Mouse (Mus musculus): ENCODE results near the gene Fam227b. TPM values are rescaled to one million over a fixed set of nuclear protein-coding genes. Genes with fewer than 3 reads are reported as not detected.

The Fam227b gene
- total RNA-seq (2021) = under 1 TPM; 0.30 to 0.44 TPM
- long read RNA-seq, experiment 1, partial matches to known transcripts = 0 of 1 reads
- long read RNA-seq, experiment 1, other reads (novel, unspliced or antisense) = 1 of 1 reads
- long read RNA-seq, experiment 2 = 0 reads

DNA sequence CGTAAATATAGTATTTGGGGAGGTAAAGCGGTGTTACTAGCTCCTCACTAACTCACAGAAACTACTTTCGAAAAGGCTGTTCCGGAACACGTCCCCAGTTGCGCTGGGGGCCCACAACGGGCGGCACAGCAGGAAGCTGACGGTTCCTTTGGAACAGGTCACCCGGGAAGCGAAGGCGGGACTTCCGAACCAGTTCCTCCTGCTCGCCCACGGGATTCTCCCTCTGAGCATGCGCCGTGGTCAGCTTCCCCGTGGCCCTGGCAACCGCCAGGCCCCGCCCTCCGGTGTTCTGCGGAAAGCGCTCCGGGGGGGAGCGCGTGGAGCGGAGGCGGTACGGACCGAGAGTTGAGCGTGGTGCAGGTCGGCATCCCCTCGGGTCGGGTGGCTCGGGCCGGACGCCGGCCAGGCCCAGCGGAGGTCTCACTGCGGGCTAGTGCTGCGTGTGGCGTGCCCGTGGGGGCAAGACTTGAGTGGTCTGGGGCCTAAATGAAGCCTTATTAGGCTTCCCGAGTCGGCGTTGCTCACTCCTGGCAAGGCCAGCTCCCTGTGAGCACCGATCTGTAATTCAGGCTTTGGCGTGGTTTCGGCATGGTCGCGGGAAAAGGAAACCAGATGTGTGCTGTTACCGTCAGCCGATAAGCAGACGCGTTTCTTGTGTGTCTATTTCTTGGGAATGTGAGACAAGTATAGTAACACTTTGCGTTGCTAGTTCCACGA lies at the start of gene Fam227b, which contains the start of gene Dtwd1:
Gene Fam227b (minus strand): TSS at position 150 of the 717 bp plus-strand sequence.
Gene Dtwd1 (plus strand): TSS at position 287 of the 717 bp plus-strand sequence.
- intact Hi-C loops (cut with DNase I) = no loop called here
- peak; percentile 98 for DNase-seq (ENCODE audit: low spot score in 2 of 2)

DNA sequence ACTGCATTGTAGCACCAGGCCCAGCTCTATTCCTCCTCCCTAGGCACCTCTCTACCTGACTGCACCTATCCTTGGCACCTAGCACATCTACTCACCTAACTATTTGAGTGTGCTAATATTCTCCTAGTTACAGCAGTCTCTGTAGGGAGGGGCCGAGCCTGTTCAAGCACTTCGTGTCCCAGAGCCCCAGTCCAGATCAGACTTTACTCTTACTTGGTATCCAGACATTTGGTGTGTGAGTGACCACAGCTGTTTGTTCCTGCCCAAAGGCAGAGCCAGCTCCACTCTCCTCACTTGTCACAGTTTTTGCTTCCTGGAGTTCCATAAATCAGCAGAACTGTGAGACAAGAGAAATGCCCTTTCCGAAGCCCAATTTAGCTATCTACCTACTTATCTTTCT lies 47.2 kb upstream of the Fam227b start:
- intact Hi-C loops (cut with DNase I) = no loop called here
- no peak for DNase-seq (ENCODE audit: low spot score in 2 of 2)

DNA sequence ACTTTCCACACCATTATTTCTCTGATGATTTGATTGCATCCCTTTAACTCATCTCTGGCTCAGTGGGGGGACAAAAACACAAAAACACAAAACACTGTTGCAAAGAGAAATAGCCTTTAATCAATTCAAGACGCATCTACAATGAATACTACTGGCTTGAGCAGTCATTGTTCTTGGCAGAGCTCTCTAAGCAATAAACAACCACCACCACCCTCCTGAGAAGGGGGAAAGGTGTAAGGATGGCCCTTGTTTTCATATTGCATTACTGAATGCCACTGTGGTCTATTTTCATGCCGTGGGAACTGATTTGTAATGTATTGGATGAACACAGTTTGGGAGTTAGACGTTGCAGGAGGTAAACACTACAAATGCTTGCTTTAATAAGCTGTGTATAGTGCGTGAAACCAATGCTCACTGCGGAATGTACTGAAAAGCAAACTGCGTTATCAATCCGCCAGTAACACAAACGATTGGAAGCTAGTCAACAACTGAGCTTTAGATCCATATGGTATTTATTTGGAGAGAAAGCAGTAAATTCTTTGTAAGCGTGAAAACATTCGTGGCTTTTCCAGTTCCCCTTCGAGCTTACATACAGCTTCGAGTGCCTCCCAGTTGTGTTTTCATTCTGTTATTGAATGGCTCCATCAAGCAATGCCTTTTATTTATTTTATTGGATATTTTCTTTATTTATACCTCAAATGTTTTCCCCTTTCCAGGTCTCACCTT lies 44.0 kb upstream of the Fam227b start:
- DNase-seq (ENCODE audit: low spot score in 2 of 2) = no peak
- intact Hi-C loops (cut with DNase I) = no loop called here

DNA sequence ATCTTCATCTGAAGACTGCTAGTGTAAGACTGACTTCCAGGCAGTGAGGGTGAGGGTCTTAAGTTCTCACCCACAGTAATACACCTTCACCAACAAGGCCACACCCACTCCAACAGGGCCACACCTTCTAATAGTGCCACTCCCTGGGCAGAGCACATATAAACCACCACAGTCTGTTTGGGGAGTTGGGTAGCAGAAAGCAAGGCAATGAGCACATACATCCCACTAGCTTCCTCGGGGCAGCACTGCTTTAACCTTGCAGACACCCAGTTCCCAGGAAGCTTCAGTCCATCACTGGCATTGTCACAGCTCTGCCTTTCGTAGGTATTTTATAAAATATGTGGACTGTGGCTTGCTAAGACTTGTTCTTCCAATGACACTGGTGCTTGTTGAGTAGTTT lies 40.3 kb upstream of the Fam227b start:
- DNase-seq (ENCODE audit: low spot score in 2 of 2) = no peak
- intact Hi-C loops (cut with DNase I) = no loop called here

DNA sequence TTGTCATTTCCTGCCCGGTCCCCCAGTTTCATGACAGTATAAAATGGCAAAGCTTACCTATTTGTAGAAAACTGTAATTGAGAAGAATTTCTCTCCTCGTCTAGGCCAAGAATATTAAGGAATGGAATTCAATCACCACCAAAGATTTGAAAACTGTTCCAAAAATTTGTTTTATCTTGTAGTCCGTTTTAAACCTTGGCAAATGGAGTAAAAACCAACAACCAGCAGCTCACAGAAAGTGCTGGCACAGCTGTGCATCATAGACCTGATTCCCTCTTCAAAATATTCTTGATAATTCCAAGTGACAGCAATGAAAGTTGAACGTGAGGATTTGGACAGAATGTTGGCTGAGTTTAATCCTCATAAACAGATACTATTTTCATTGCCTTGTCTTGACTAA lies 39.5 kb upstream of the Fam227b start:
- no peak for DNase-seq (ENCODE audit: low spot score in 2 of 2)
- intact Hi-C loops (cut with DNase I) = no loop called here

DNA sequence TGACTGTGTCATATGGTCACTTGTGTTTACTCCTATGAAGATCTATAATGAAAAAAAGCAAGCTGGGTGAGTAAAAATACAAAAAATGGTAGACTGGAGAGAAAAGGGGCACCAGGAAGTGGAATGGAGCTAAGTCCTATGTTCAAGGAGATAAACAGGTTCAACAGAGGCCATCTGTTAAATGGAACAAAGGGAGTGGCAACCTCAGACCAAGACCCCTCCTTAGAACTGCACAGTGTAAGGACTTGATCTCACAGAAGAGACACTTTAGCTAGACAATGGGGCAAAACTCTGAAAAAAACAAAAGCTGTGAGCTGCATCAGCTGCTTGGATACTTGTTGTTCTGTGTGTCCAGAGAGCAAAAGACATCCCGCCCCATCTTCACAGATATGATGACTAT lies 19.6 kb upstream of the Fam227b start:
- intact Hi-C loops (cut with DNase I) = no loop called here
- DNase-seq (ENCODE audit: low spot score in 2 of 2) = no peak

DNA sequence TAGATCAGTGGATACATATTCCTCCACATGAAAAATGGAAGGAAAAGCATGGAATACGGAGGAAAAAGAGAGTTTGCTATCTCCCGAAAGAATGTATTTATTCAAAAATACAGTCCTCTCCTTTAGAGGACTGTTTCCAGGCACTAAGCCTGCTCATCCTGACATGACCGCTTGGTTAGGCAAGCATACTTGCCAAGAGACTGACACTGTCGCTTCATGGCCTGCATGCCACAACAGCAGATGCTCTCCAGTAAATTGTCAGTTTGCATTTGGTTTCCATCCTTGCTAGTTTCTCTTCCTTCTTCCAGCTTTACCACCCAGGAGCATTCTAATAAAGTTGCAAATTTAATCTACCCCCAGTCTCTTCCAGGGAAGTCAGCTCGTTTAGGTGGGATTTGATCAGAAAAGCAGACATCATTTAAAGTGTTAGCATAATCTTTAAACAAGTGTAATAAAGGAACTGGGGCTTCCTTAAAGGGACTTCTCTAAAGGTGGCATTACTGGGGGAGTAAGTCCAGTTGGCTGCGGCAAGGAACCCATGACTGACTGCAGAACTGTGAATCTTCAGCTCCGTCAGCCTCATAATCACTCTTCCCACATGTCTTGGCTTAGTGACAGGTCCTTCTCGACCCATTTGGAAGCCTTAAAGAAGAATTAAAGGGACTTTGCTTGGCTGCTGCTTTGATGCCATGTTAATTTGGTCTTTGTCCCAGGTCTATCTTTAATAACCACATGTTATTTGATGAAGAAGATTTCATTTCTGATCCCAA lies 15.2 kb upstream of the Fam227b start:
- no peak for DNase-seq (ENCODE audit: low spot score in 2 of 2)
- intact Hi-C loops (cut with DNase I) = no loop called here

DNA sequence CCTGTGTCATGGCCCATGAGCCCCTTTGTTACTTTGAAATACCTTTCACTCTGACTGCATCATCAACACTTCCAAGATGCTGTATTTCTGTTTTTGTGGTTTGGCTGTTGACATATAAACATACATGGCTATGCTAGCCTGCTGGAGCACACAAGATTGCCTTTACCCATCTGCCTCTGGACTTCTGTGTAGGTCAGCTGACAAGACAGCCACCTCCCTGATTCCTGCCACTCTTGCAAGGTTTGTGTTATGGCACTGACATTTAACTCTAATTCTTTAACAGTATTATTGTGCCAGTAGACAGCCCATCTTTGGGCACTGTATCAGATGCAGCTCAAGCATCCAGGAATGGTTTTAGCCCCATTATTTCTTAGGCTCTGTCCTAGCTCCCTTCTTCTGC lies 14.5 kb upstream of the Fam227b start:
- intact Hi-C loops (cut with DNase I) = no loop called here

DNA sequence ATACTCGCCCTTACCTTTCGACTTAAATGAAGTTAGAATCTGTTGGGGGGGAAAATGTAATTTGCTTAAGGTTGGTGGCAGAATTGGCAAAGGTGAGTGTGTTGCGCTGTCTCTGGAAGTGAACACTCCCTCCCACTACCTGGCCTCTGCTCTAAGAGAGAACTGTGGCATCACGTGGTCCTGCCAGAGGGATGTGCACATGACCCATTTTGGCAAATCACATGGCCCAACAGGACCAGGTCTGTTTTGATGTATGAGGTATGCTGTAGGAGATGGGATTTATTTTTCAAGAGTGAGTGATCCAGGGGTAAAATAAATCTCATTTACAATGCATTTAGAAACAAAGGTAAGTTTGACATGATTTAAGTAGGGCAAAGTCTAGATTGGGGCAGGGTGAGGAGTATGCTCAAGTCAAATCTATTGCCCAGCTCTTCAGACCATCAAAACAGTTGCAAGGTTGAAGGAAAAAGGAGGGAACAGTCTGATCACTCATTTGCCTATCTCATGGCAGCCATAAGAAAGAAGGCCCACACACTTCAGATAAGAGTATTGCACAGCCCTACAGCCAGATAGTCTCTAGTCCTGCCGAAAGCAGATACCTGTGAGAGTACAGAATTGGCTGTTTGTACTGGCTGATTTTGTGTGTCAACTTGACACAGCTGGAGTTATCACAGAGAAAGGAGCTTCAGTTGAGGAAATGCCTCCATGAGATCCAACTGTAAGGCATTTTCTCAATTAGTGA lies 13.6 kb upstream of the Fam227b start:
- intact Hi-C loops (cut with DNase I) = no loop called here
- no peak for DNase-seq (ENCODE audit: low spot score in 2 of 2)

More for the DNA sequence above, 14.5 kb upstream of the Fam227b start:
- no peak for DNase-seq (ENCODE audit: low spot score in 2 of 2)

DNA sequence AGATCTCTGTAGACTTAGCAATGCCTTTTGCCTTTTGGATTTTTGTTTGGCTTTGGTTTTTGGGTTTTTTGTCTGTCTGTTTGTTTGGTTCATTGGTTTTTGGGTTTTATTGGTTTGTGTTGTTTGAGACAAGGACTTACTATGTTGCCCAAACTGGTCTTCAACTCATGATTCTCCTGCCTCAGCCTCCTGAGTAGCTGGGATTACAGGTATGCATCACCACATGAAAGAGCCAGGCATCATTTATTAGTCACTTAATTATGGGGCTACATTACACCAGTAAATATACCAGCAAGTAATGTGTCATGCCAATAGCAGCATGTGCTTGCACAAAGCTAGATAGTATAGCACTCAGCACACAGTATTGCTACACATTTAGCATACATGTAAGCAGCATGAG lies 4.1 kb downstream of the Fam227b start:
- no peak for DNase-seq (ENCODE audit: low spot score in 2 of 2)
- intact Hi-C loops (cut with DNase I) = no loop called here

DNA sequence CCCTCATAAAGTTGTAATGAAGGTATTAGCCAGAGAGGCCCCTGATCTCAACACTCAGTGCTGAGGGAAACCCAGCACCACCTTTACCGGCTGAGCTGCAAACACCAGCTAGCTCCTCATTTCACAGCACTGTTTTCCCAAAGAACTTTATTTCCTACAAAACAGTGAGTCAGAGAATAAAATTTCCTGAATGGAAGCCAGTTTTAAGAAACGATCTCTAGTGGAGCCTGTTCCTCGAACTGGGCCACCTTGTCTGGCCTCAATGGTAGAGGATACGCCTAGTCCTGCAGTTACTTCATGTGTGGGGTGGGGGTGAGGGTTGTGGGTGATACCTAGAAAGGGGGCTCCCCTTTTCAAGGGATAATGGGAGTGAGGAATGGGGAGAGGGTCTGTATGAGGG lies 57.2 kb downstream of the Fam227b start:
- intact Hi-C loops (cut with DNase I) = no loop called here
- no peak for DNase-seq (ENCODE audit: low spot score in 2 of 2)

DNA sequence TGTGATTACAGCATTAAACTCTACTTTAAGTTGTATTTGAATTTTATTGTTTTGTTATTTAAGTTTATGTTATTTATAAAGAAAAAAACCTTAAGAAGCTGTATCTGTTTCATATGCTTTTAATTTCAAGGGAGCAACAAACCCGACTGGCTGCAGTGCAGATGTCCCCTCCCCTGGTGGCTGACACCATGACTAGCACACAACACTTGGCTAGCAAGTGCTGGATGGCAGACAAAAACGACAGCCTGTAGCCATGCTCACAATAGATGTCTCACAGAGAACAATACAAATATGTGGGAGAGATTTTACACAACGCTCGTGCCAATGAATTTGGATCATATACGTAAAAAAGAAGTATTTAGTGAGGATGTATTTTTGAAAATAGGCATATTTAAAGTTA lies 61.4 kb downstream of the Fam227b start:
- intact Hi-C loops (cut with DNase I) = no loop called here
- DNase-seq (ENCODE audit: low spot score in 2 of 2) = no peak

DNA sequence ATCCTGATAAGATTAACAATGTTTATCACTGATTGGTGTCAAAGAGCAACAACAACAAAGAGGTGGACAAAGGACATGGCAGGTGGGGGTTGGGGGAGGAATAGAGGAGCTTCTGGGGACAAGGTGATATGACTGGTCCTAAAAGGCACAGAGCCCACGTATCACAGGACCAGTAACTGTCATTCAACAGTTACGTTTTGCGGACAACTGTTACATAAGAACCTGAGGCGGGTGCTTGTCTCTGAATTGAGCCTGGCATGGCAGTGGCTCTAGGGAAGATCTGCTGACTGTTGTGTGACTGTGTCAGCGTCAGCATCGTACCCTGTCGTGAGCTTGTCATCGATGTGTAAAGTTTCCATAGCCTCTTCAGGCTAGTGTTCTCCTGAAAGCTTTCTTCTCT lies 65.6 kb downstream of the Fam227b start:
- intact Hi-C loops (cut with DNase I) = no loop called here
- DNase-seq (ENCODE audit: low spot score in 2 of 2) = no peak

DNA sequence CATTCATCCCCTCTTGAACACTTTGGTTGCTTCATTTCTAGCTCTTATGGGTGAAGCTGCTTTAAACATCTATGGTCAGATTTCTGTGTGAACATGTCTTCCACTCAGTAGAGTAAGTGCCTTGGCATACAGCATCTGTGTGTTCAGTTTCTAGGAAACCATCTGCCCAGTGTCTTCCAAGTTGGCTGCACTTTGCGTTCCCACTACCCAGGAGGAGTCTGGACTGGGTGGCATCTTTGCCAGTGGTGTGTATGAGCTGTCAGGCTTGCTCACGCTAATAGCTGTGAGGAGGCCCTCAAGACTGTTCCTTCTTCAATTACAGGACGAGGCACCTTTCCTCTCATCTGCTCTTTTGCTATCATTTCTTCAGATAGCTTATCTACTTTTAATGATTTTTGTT lies 67.5 kb downstream of the Fam227b start:
- intact Hi-C loops (cut with DNase I) = no loop called here
- no peak for DNase-seq (ENCODE audit: low spot score in 2 of 2)

DNA sequence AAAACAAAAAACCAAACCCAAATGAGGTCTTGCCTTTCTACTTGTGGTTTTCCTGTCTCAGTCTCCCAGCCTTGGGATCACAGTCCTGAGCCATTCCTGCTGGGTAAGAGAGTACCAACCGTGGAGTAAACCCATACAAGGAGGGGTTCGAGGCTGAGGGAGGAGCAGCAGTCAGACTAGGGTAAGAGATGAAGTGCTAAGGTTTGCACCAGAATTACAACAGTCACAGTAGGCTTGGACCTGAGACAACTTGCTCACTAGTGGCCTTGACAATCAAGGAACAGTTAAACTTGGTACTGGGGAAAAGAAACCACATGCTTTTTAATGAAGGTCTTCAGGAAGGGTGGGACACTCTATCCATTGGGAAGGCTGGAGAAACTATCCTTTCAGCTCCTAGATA lies 72.7 kb downstream of the Fam227b start:
- DNase-seq (ENCODE audit: low spot score in 2 of 2) = no peak
- intact Hi-C loops (cut with DNase I) = no loop called here

DNA sequence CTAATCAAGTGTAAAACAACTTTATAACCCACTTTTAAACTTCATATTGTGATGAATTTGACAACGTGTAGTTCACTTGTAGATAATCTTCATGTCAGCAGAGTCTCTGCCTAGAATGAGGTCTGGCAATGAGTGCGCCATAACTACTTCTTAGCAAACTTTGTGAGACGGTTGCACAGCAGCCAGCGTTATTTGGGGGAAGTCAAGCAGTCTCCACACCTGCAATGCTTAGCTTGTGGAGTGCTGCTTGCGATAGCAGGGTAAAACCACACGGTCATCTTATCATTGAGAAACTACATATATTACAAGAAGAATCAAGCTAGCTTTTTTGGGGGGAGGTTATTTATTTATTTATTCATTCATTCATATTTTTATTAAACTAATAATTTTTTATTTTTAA lies 75.3 kb downstream of the Fam227b start:
- intact Hi-C loops (cut with DNase I) = no loop called here

DNA sequence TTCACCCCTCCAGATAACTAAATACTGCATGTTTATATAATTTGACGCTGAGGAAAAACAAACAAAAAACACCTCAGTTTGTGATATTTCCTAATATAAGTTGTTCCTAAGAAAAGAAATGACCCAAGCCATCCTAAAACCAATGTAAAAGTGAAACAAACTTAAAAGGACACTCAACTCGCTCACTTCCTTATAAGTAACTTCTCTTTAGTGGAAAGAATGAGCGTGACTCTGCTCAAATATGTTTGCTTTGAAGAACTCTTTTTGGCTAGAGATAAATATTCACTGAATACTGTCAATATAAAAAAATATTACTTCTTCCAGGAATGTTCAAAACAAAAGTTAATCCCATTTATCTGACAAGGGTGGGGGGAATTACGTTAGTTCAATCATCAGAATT lies 78.1 kb downstream of the Fam227b start:
- intact Hi-C loops (cut with DNase I) = no loop called here
- no peak for DNase-seq (ENCODE audit: low spot score in 2 of 2)

More for the DNA sequence above, 75.3 kb downstream of the Fam227b start:
- no peak for DNase-seq (ENCODE audit: low spot score in 2 of 2)

DNA sequence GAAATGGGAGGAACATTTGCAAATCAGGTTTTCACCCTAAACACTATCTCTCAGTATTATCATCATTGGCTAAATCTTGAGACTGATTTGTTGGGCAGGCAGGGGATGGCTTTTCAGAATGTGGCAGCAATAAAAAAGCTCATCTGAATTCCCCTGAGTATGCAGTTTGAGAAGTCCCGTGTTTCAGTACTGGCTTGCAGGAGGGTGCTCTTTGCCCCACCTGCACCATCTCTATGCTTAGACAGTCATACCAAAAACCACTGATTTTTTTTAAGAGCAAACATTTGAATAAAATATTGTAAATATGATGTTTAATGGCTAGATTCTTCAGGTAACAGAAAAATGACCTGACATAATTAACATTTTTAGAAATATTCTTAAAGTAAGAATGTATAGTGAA lies 82.1 kb downstream of the Fam227b start:
- DNase-seq (ENCODE audit: low spot score in 2 of 2) = no peak
- intact Hi-C loops (cut with DNase I) = no loop called here

DNA sequence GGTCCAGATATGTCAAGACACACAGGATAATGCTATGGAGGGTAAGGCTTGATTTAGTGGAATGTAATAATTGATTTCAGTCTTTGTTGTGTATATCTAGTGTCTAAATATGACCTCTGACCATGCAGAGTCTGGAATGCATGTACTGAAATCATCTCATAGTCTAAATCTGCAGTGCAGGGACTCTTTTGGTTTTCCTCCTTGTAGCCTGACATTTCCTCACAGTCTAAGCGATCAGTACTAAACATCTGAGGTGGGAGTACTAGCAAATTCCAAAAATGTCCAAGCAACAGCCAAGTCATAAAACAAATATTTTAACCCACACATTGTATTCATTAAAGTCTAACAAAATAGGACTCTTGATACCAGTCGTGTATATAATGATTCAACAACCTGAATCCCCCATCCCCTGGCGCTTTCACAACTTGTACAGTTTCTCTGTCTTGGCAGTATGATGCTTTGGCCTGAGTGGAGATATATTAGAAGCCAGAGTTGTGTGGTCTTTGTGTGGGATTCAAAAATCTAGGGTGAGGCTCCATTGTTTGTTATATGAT lies 86.4 kb downstream of the Fam227b start:
- intact Hi-C loops (cut with DNase I) = no loop called here
- DNase-seq (ENCODE audit: low spot score in 2 of 2) = no peak

Measured in left cerebral cortex, postnatal 14 days (tissue).